Mouse (Mus musculus): ENCODE measurements around the gene Arhgef2. TPM values are rescaled to one million over a fixed set of nuclear protein-coding genes. Genes with fewer than 3 reads are reported as not detected.
A peak's percentile ranks its signal among the peaks of the same experiment; 100 is the strongest.
"Not testable (repeated sequence)": the region's sequence is repeated elsewhere in the genome, so short reads cannot be mapped to it uniquely, and the experiment has no call there.

Gene Arhgef2
- polyA plus RNA-seq, 1 experiment = 224 TPM

GRCm38 (mm10) chr3:88585769-88586168 lies 20.0 kb upstream of the Arhgef2 start:
- H3K4me1 ChIP-seq (ENCODE audit: control insufficient read depth, insufficient read depth, low read length) = no peaks in the 10 kb centered on the region
- no peak overlapping the region for H3K4me3 ChIP-seq (ENCODE audit: insufficient read depth, low read length)
- TF ChIP-seq CTCF (IDR thresholded peaks at IDR 0.05; ENCODE audit: extremely low read depth, insufficient read depth, low read length) (no peak), POLR2A (IDR thresholded peaks at IDR 0.05; ENCODE audit: extremely low read depth, insufficient read depth, low read length) (no peak)
- no peak overlapping the region for H3K27ac ChIP-seq (ENCODE audit: insufficient read depth, low read length)

- Histone ChIP-seq H3K27ac (ENCODE audit: insufficient read depth, low read length) (no peak overlapping the region), H3K4me1 (ENCODE audit: control insufficient read depth, insufficient read depth, low read length) (no peaks in the 10 kb centered on the region), H3K4me3 (ENCODE audit: insufficient read depth, low read length) (no peak overlapping the region)
- TF ChIP-seq POLR2A (IDR thresholded peaks at IDR 0.05; ENCODE audit: extremely low read depth, insufficient read depth, low read length) (no peak), CTCF (IDR thresholded peaks at IDR 0.05; ENCODE audit: extremely low read depth, insufficient read depth, low read length) (no peak)
Observed at GRCm38 (mm10) chr3:88586640-88587039, 19.1 kb upstream of the Arhgef2 start.

- Histone ChIP-seq H3K27ac (ENCODE audit: insufficient read depth, low read length) (no peak overlapping the region), H3K4me1 (ENCODE audit: control insufficient read depth, insufficient read depth, low read length) (peaks cover 2% of the 10 kb centered on the region), H3K4me3 (ENCODE audit: insufficient read depth, low read length) (no peak overlapping the region)
- TF ChIP-seq POLR2A (IDR thresholded peaks at IDR 0.05; ENCODE audit: extremely low read depth, insufficient read depth, low read length) (no peak), CTCF (IDR thresholded peaks at IDR 0.05; ENCODE audit: extremely low read depth, insufficient read depth, low read length) (no peak)
Observed at GRCm38 (mm10) chr3:88590246-88590645, 15.5 kb upstream of the Arhgef2 start.

DNA sequence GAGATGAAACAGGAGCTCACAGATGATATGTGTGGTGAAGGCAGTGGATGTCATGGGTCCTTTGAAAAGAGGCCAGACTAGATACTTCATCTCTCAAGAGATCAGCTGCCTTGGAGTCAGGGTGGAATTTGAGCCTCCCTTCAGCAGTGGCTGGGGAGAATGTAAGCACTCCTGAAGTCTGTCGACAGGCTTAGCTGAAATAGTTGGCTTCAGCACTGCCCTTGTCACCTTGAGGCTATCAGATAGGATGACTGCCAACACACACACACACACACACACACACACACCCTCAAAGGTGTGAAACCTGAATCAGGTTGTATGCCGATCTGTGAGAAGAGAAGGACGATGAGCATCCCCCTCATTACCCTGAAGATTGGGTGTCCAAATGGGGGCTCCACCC lies 14.7 kb upstream of the Arhgef2 start:
- H3K4me3 ChIP-seq (ENCODE audit: insufficient read depth, low read length) = no peak overlapping the region
- TF ChIP-seq POLR2A (IDR thresholded peaks at IDR 0.05; ENCODE audit: extremely low read depth, insufficient read depth, low read length) = no peak
- no peak for TF ChIP-seq CTCF (IDR thresholded peaks at IDR 0.05; ENCODE audit: extremely low read depth, insufficient read depth, low read length)
- H3K4me1 ChIP-seq (ENCODE audit: control insufficient read depth, insufficient read depth, low read length) = peaks cover 2% of the 10 kb centered on the region
- no peak overlapping the region for H3K27ac ChIP-seq (ENCODE audit: insufficient read depth, low read length)

GRCm38 (mm10) chr3:88591950-88592731 lies 13.6 kb upstream of the Arhgef2 start:
- TF ChIP-seq POLR2A (IDR thresholded peaks at IDR 0.05; ENCODE audit: extremely low read depth, insufficient read depth, low read length) (no peak), CTCF (IDR thresholded peaks at IDR 0.05; ENCODE audit: extremely low read depth, insufficient read depth, low read length) (0 out of 2 replicates have a peak, but pooled peaks have one; percentile 1)
- Histone ChIP-seq H3K4me1 (ENCODE audit: control insufficient read depth, insufficient read depth, low read length) (peaks cover 2% of the 10 kb centered on the region), H3K4me3 (ENCODE audit: insufficient read depth, low read length) (no peak overlapping the region), H3K27ac (ENCODE audit: insufficient read depth, low read length) (no peak overlapping the region)

- Histone ChIP-seq H3K27ac (ENCODE audit: insufficient read depth, low read length) (no peak overlapping the region), H3K4me1 (ENCODE audit: control insufficient read depth, insufficient read depth, low read length) (peaks cover 2% of the 10 kb centered on the region), H3K4me3 (ENCODE audit: insufficient read depth, low read length) (no peak overlapping the region)
- no peak for TF ChIP-seq POLR2A (IDR thresholded peaks at IDR 0.05; ENCODE audit: extremely low read depth, insufficient read depth, low read length)
- TF ChIP-seq CTCF (IDR thresholded peaks at IDR 0.05; ENCODE audit: extremely low read depth, insufficient read depth, low read length) = no peak
Observed at GRCm38 (mm10) chr3:88592942-88593576, 12.7 kb upstream of the Arhgef2 start.

- H3K27ac ChIP-seq (ENCODE audit: insufficient read depth, low read length) = no peak overlapping the region
- H3K4me1 ChIP-seq (ENCODE audit: control insufficient read depth, insufficient read depth, low read length) = peaks cover 2% of the 10 kb centered on the region
- H3K4me3 ChIP-seq (ENCODE audit: insufficient read depth, low read length) = no peak overlapping the region
- TF ChIP-seq POLR2A (IDR thresholded peaks at IDR 0.05; ENCODE audit: extremely low read depth, insufficient read depth, low read length) (no peak), CTCF (IDR thresholded peaks at IDR 0.05; ENCODE audit: extremely low read depth, insufficient read depth, low read length) (no peak)
Observed at GRCm38 (mm10) chr3:88593893-88594580, 11.7 kb upstream of the Arhgef2 start.

GRCm38 (mm10) chr3:88596547-88596946 lies 9.2 kb upstream of the Arhgef2 start:
- not testable (repeated sequence) for H3K27ac ChIP-seq (ENCODE audit: insufficient read depth, low read length); H3K4me3 ChIP-seq (ENCODE audit: insufficient read depth, low read length); H3K4me1 ChIP-seq (ENCODE audit: control insufficient read depth, insufficient read depth, low read length)

- TF ChIP-seq POLR2A (IDR thresholded peaks at IDR 0.05; ENCODE audit: extremely low read depth, insufficient read depth, low read length) (no peak), CTCF (IDR thresholded peaks at IDR 0.05; ENCODE audit: extremely low read depth, insufficient read depth, low read length) (no peak)
- Histone ChIP-seq H3K27ac (ENCODE audit: insufficient read depth, low read length) (no peak overlapping the region), H3K4me3 (ENCODE audit: insufficient read depth, low read length) (no peak overlapping the region), H3K4me1 (ENCODE audit: control insufficient read depth, insufficient read depth, low read length) (no peaks in the 10 kb centered on the region)
Observed at GRCm38 (mm10) chr3:88602466-88602865, 3.3 kb upstream of the Arhgef2 start.

Data from cortical plate, adult 2 months (tissue).